Mouse (Mus musculus): ENCODE measurements around the gene Trim58. TPM values are rescaled to one million over a fixed set of nuclear protein-coding genes. Genes with fewer than 3 reads are reported as not detected.

Trim58 gene
- polyA plus RNA-seq (2015; fragmentation: Nextera tagmentation; extraction: Ambion mirVana): 0.20 and 0.25 TPM in 2 replicates

GRCm38 (mm10) chr11:58640272-58640867, at the start of gene Trim58:
Gene Trim58, plus strand, starts transcription at chr11:58640465.
- 3% methylated on average over 34 of the region's 34 CpGs for WGBS

GRCm38 (mm10) chr11:58594814-58595213, 45.5 kb upstream of the Trim58 start, which contains the start of gene Olfr324:
Gene Olfr324, plus strand, starts transcription at chr11:58595114.
- Histone ChIP-seq H3K9me3 (ENCODE audit: control insufficient read depth, low read length) (no peaks in the 10 kb centered on the region), H3K9ac (ENCODE audit: low read depth, low read length) (no peak within 1 kb of the TSS), H3K4me3 (ENCODE audit: low read length) (no peak within 1 kb of the TSS), H3K36me3 (ENCODE audit: control insufficient read depth, insufficient read depth, low read length) (no peaks in the 10 kb centered on the region), H3K27me3 (replicated peaks; ENCODE audit: control insufficient read depth, insufficient read depth, low read length) (no peaks in the 10 kb centered on the region), H3K27ac (ENCODE audit: low read depth, low read length) (no peak within 1 kb of the TSS), H3K4me2 (ENCODE audit: low read length) (no peak within 1 kb of the TSS), H3K4me1 (ENCODE audit: control insufficient read depth, insufficient read depth, low read depth, low read length) (no peaks in the 10 kb centered on the region)
- ATAC-seq: no peak
- WGBS: 89% methylated on average over 6 of the region's 6 CpGs

More at GRCm38 (mm10) chr11:58640272-58640867, at the start of gene Trim58:
- peaks cover 5% of the 10 kb centered on the region; the same call in 1 of the 2 replicates for H3K27me3 ChIP-seq (replicated peaks; ENCODE audit: control insufficient read depth, insufficient read depth, low read length)
- no peaks in the 10 kb centered on the region for H3K9me3 ChIP-seq (ENCODE audit: control insufficient read depth, low read length)
- H3K36me3 ChIP-seq (ENCODE audit: control insufficient read depth, insufficient read depth, low read length): no peaks in the 10 kb centered on the region
- H3K4me1 ChIP-seq (ENCODE audit: control insufficient read depth, insufficient read depth, low read depth, low read length): peaks cover 5% of the 10 kb centered on the region
- peak; percentile 74 for ATAC-seq
- H3K27ac ChIP-seq (ENCODE audit: low read depth, low read length): no peak within 1 kb of the TSS
- peak within 1 kb of the TSS; percentile 52 for H3K4me3 ChIP-seq (ENCODE audit: low read length)
- H3K9ac ChIP-seq (ENCODE audit: low read depth, low read length): peak within 1 kb of the TSS; percentile 58
- H3K4me2 ChIP-seq (ENCODE audit: low read length): peak within 1 kb of the TSS; percentile 98

GRCm38 (mm10) chr11:58597837-58598236, 42.4 kb upstream of the Trim58 start:
- WGBS: 90% methylated on average over 13 of the region's 13 CpGs
- H3K36me3 ChIP-seq (ENCODE audit: control insufficient read depth, insufficient read depth, low read length): no peaks in the 10 kb centered on the region
- H3K4me2 ChIP-seq (ENCODE audit: low read length): no peak overlapping the region
- H3K9me3 ChIP-seq (ENCODE audit: control insufficient read depth, low read length): no peaks in the 10 kb centered on the region
- no peak overlapping the region for H3K9ac ChIP-seq (ENCODE audit: low read depth, low read length)
- no peak overlapping the region for H3K27ac ChIP-seq (ENCODE audit: low read depth, low read length)
- no peak overlapping the region for H3K4me3 ChIP-seq (ENCODE audit: low read length)
- ATAC-seq: no peak
- no peaks in the 10 kb centered on the region for H3K4me1 ChIP-seq (ENCODE audit: control insufficient read depth, insufficient read depth, low read depth, low read length)
- no peaks in the 10 kb centered on the region for H3K27me3 ChIP-seq (replicated peaks; ENCODE audit: control insufficient read depth, insufficient read depth, low read length)

- Histone ChIP-seq H3K9ac (ENCODE audit: low read depth, low read length) (no peak overlapping the region), H3K4me2 (ENCODE audit: low read length) (no peak overlapping the region), H3K36me3 (ENCODE audit: control insufficient read depth, insufficient read depth, low read length) (no peaks in the 10 kb centered on the region), H3K4me1 (ENCODE audit: control insufficient read depth, insufficient read depth, low read depth, low read length) (no peaks in the 10 kb centered on the region), H3K27ac (ENCODE audit: low read depth, low read length) (no peak overlapping the region), H3K9me3 (ENCODE audit: control insufficient read depth, low read length) (no peaks in the 10 kb centered on the region), H3K4me3 (ENCODE audit: low read length) (no peak overlapping the region), H3K27me3 (replicated peaks; ENCODE audit: control insufficient read depth, insufficient read depth, low read length) (no peaks in the 10 kb centered on the region)
- no peak for ATAC-seq
Observed at GRCm38 (mm10) chr11:58602062-58602461, 38.2 kb upstream of the Trim58 start.

- Histone ChIP-seq H3K4me3 (ENCODE audit: low read length) (no peak overlapping the region), H3K9ac (ENCODE audit: low read depth, low read length) (no peak overlapping the region), H3K4me1 (ENCODE audit: control insufficient read depth, insufficient read depth, low read depth, low read length) (no peaks in the 10 kb centered on the region), H3K36me3 (ENCODE audit: control insufficient read depth, insufficient read depth, low read length) (no peaks in the 10 kb centered on the region), H3K9me3 (ENCODE audit: control insufficient read depth, low read length) (no peaks in the 10 kb centered on the region), H3K27ac (ENCODE audit: low read depth, low read length) (no peak overlapping the region), H3K4me2 (ENCODE audit: low read length) (no peak overlapping the region), H3K27me3 (replicated peaks; ENCODE audit: control insufficient read depth, insufficient read depth, low read length) (no peaks in the 10 kb centered on the region)
- no peak for ATAC-seq
- WGBS: 82% methylated on average over 6 of the region's 6 CpGs
Observed at GRCm38 (mm10) chr11:58602800-58603560, 37.3 kb upstream of the Trim58 start.

- Histone ChIP-seq H3K4me1 (ENCODE audit: control insufficient read depth, insufficient read depth, low read depth, low read length) (no peaks in the 10 kb centered on the region), H3K4me2 (ENCODE audit: low read length) (no peak overlapping the region), H3K27me3 (replicated peaks; ENCODE audit: control insufficient read depth, insufficient read depth, low read length) (no peaks in the 10 kb centered on the region), H3K9me3 (ENCODE audit: control insufficient read depth, low read length) (no peaks in the 10 kb centered on the region), H3K27ac (ENCODE audit: low read depth, low read length) (no peak overlapping the region), H3K9ac (ENCODE audit: low read depth, low read length) (no peak overlapping the region), H3K4me3 (ENCODE audit: low read length) (no peak overlapping the region), H3K36me3 (ENCODE audit: control insufficient read depth, insufficient read depth, low read length) (no peaks in the 10 kb centered on the region)
- 59% methylated on average over 2 of the region's 2 CpGs for WGBS
- no peak for ATAC-seq
Observed at GRCm38 (mm10) chr11:58604688-58605087, 35.6 kb upstream of the Trim58 start.

GRCm38 (mm10) chr11:58605228-58605627, 35.0 kb upstream of the Trim58 start:
- no peaks in the 10 kb centered on the region for H3K4me1 ChIP-seq (ENCODE audit: control insufficient read depth, insufficient read depth, low read depth, low read length)
- no peaks in the 10 kb centered on the region for H3K9me3 ChIP-seq (ENCODE audit: control insufficient read depth, low read length)
- ATAC-seq: no peak
- H3K9ac ChIP-seq (ENCODE audit: low read depth, low read length): no peak overlapping the region
- H3K27me3 ChIP-seq (replicated peaks; ENCODE audit: control insufficient read depth, insufficient read depth, low read length): no peaks in the 10 kb centered on the region
- H3K4me2 ChIP-seq (ENCODE audit: low read length): no peak overlapping the region
- 95% methylated on average over 3 of the region's 3 CpGs for WGBS
- no peak overlapping the region for H3K27ac ChIP-seq (ENCODE audit: low read depth, low read length)
- H3K36me3 ChIP-seq (ENCODE audit: control insufficient read depth, insufficient read depth, low read length): no peaks in the 10 kb centered on the region
- H3K4me3 ChIP-seq (ENCODE audit: low read length): no peak overlapping the region

- Histone ChIP-seq H3K27me3 (replicated peaks; ENCODE audit: control insufficient read depth, insufficient read depth, low read length) (no peaks in the 10 kb centered on the region), H3K4me3 (ENCODE audit: low read length) (no peak overlapping the region), H3K9me3 (ENCODE audit: control insufficient read depth, low read length) (no peaks in the 10 kb centered on the region), H3K4me2 (ENCODE audit: low read length) (no peak overlapping the region), H3K9ac (ENCODE audit: low read depth, low read length) (no peak overlapping the region), H3K27ac (ENCODE audit: low read depth, low read length) (no peak overlapping the region), H3K4me1 (ENCODE audit: control insufficient read depth, insufficient read depth, low read depth, low read length) (no peaks in the 10 kb centered on the region), H3K36me3 (ENCODE audit: control insufficient read depth, insufficient read depth, low read length) (no peaks in the 10 kb centered on the region)
- ATAC-seq: no peak
- WGBS: 88% methylated on average over 12 of the region's 12 CpGs
Observed at GRCm38 (mm10) chr11:58606177-58606919, 33.9 kb upstream of the Trim58 start.

- Histone ChIP-seq H3K4me2 (ENCODE audit: low read length) (no peak overlapping the region), H3K9ac (ENCODE audit: low read depth, low read length) (no peak overlapping the region), H3K9me3 (ENCODE audit: control insufficient read depth, low read length) (no peaks in the 10 kb centered on the region), H3K27ac (ENCODE audit: low read depth, low read length) (no peak overlapping the region), H3K36me3 (ENCODE audit: control insufficient read depth, insufficient read depth, low read length) (no peaks in the 10 kb centered on the region), H3K27me3 (replicated peaks; ENCODE audit: control insufficient read depth, insufficient read depth, low read length) (no peaks in the 10 kb centered on the region), H3K4me3 (ENCODE audit: low read length) (no peak overlapping the region), H3K4me1 (ENCODE audit: control insufficient read depth, insufficient read depth, low read depth, low read length) (no peaks in the 10 kb centered on the region)
- no peak for ATAC-seq
- WGBS: 75% methylated on average over 6 of the region's 6 CpGs
Observed at GRCm38 (mm10) chr11:58607030-58607429, 33.2 kb upstream of the Trim58 start.
